Mouse (Mus musculus): ENCODE measurements around the gene Hspa1b.
"Not testable (repeated sequence)": the region's sequence is repeated elsewhere in the genome, so short reads cannot be mapped to it uniquely, and the experiment has no call there.

Hspa1b gene

GRCm38 (mm10) chr17:34959130-34959778 is at the start of gene Hspa1b:
Gene Hspa1b, minus strand, starts transcription at chr17:34959238.
- DNase-seq (ENCODE audit: low read depth) = not testable (repeated sequence)

- no peak for DNase-seq (ENCODE audit: low read depth)
Measured at GRCm38 (mm10) chr17:35007387-35007991, 48.5 kb upstream of the Hspa1b start.

GRCm38 (mm10) chr17:35005902-35006301 is 46.9 kb upstream of the Hspa1b start:
- DNase-seq (ENCODE audit: low read depth) = not testable (repeated sequence)

GRCm38 (mm10) chr17:35005158-35005557 is 46.1 kb upstream of the Hspa1b start:
- DNase-seq (ENCODE audit: low read depth) = no peak

GRCm38 (mm10) chr17:35004075-35004717 is 45.2 kb upstream of the Hspa1b start:
- DNase-seq (ENCODE audit: low read depth) = no peak

- DNase-seq (ENCODE audit: low read depth) = no peak
Measured at GRCm38 (mm10) chr17:35003022-35003838, 44.2 kb upstream of the Hspa1b start.

GRCm38 (mm10) chr17:35002153-35002865 is 43.3 kb upstream of the Hspa1b start:
- no peak for DNase-seq (ENCODE audit: low read depth)

- no peak for DNase-seq (ENCODE audit: low read depth)
Measured at GRCm38 (mm10) chr17:35001452-35002152, 42.6 kb upstream of the Hspa1b start.

- no peak for DNase-seq (ENCODE audit: low read depth)
Measured at GRCm38 (mm10) chr17:35000717-35001451, 41.8 kb upstream of the Hspa1b start, which contains the start of gene Vars. Gene Vars, plus strand, starts transcription at chr17:35000987.

GRCm38 (mm10) chr17:34999871-35000716 is 41.1 kb upstream of the Hspa1b start:
- not testable (repeated sequence) for DNase-seq (ENCODE audit: low read depth)

GRCm38 (mm10) chr17:34998526-34999430 is 39.7 kb upstream of the Hspa1b start:
- DNase-seq (ENCODE audit: low read depth) = no peak

GRCm38 (mm10) chr17:34997142-34997483 is 38.1 kb upstream of the Hspa1b start:
- DNase-seq (ENCODE audit: low read depth) = no peak

- DNase-seq (ENCODE audit: low read depth) = no peak
Measured at GRCm38 (mm10) chr17:34996411-34997141, 37.5 kb upstream of the Hspa1b start.

- not testable (repeated sequence) for DNase-seq (ENCODE audit: low read depth)
Measured at GRCm38 (mm10) chr17:34995927-34996326, 36.9 kb upstream of the Hspa1b start.

GRCm38 (mm10) chr17:34995192-34995591 is 36.2 kb upstream of the Hspa1b start:
- not testable (repeated sequence) for DNase-seq (ENCODE audit: low read depth)

GRCm38 (mm10) chr17:34994751-34995150 is 35.7 kb upstream of the Hspa1b start:
- DNase-seq (ENCODE audit: low read depth) = no peak

- no peak for DNase-seq (ENCODE audit: low read depth)
Measured at GRCm38 (mm10) chr17:34984218-34984617, 25.2 kb upstream of the Hspa1b start.

- DNase-seq (ENCODE audit: low read depth) = no peak
Measured at GRCm38 (mm10) chr17:34982328-34982727, 23.3 kb upstream of the Hspa1b start.
